Mouse (Mus musculus) MEL (cell line): ENCODE data around the gene Emg1. TPM values are rescaled to one million over a fixed set of nuclear protein-coding genes. Genes with fewer than 3 reads are reported as not detected.

Source experiments
- DNase-seq: peaks from one replicate; pipeline ENCODE4 v3.0.0; 2011; ENCODE audit warnings: low read depth, low spot score
- H3K27ac ChIP-seq: 2 replicates; pipeline ENCODE4 v1.5.1; 2012; ENCODE audit warnings: low read depth, mild to moderate bottlenecking, control low read depth, low read length, moderate library complexity; ENCODE audit not compliant: control insufficient read depth
- H3K27me3 ChIP-seq, 2 experiments: fragments of 150-350 bp in 1 of 2; sonication (generic) in 1 of 2; 2 replicates each; pipeline ENCODE4 v1.6.1; 2012; ENCODE audit warnings: low read length in 2 of 2, mild to moderate bottlenecking in 2 of 2, improper control_type of control experiment in 1 of 2, moderate library complexity in 1 of 2; ENCODE audit not compliant: insufficient read depth in 2 of 2, control insufficient read depth in 1 of 2
- H3K36me3 ChIP-seq, 2 experiments: 2 replicates each; pipeline ENCODE4 v1.6.1; 2012 to 2014; ENCODE audit warnings: low read length in 2 of 2, improper control_type of control experiment in 1 of 2, inconsistent platforms in 1 of 2, mild to moderate bottlenecking in 1 of 2; ENCODE audit not compliant: insufficient read depth in 2 of 2, control insufficient read depth in 1 of 2
- H3K4me1 ChIP-seq, 2 experiments: fragments of 150-350 bp in 1 of 2; sonication (generic) in 1 of 2; 2 replicates each; pipeline ENCODE4 v1.6.1; 2012; ENCODE audit warnings: low read length in 2 of 2, improper control_type of control experiment in 1 of 2, mild to moderate bottlenecking in 1 of 2; ENCODE audit not compliant: insufficient read depth in 2 of 2, control insufficient read depth in 1 of 2
- H3K4me3 ChIP-seq, 2 experiments: fragments of 150-350 bp in 1 of 2; sonication (generic) in 1 of 2; 2 replicates each; pipeline ENCODE4 v1.5.1; 2012; ENCODE audit warnings: low read depth in 2 of 2, low read length in 2 of 2, mild to moderate bottlenecking in 2 of 2, moderate library complexity in 2 of 2, control low read depth in 1 of 2, improper control_type of control experiment in 1 of 2; ENCODE audit not compliant: control insufficient read depth in 1 of 2, insufficient read depth in 1 of 2
- H3K79me2 ChIP-seq: 2 replicates; pipeline ENCODE4 v1.6.1; 2012; ENCODE audit warnings: mild to moderate bottlenecking, low read length, moderate library complexity; ENCODE audit not compliant: control insufficient read depth, poor library complexity, insufficient read depth
- H3K9ac ChIP-seq: 2 replicates; pipeline ENCODE4 v1.6.1; 2012; ENCODE audit warnings: low read depth, mild to moderate bottlenecking, control low read depth, low read length, moderate library complexity; ENCODE audit not compliant: control insufficient read depth, poor library complexity, severe bottlenecking
- H3K9me3 ChIP-seq: fragments of 150-350 bp; sonication (generic); replicated peaks from 2 replicates; pipeline ENCODE4 v1.6.1; 2012; ENCODE audit warnings: mild to moderate bottlenecking, low read length, improper control_type of control experiment, moderate library complexity; ENCODE audit not compliant: insufficient read depth
- CTCF ChIP-seq, 3 experiments: IDR thresholded peaks in 2 of 3; conservative IDR thresholded peaks in 1 of 3; 2 replicates each; pipeline ENCODE4 v1.5.1; 2011 to 2012; ENCODE audit warnings: low read length in 3 of 3, low read depth in 2 of 3, mild to moderate bottlenecking in 2 of 3, improper control_type of control experiment in 1 of 3, inconsistent platforms in 1 of 3, mixed read lengths in 1 of 3, moderate library complexity in 1 of 3; ENCODE audit not compliant: control insufficient read depth in 1 of 3, insufficient read depth in 1 of 3, poor library complexity in 1 of 3, severe bottlenecking in 1 of 3
- ELF1 ChIP-seq: IDR thresholded peaks from 2 replicates; pipeline ENCODE4 v1.6.1; 2014; ENCODE audit warnings: low read depth, mild to moderate bottlenecking, inconsistent platforms, low read length, improper control_type of control experiment, moderate library complexity
- GATA1 ChIP-seq: IDR thresholded peaks from 2 replicates; pipeline ENCODE4 v1.6.1; 2011; ENCODE audit warnings: low read depth, low read length, improper control_type of control experiment
- KAT2A ChIP-seq: conservative IDR thresholded peaks from 2 replicates; pipeline ENCODE4 v1.6.1; 2012; ENCODE audit warnings: low read depth, low read length, improper control_type of control experiment, inconsistent platforms
- MEF2A ChIP-seq: IDR thresholded peaks from 2 replicates; pipeline ENCODE4 v1.6.1; 2014; ENCODE audit warnings: low read depth, mild to moderate bottlenecking, inconsistent platforms, low read length, improper control_type of control experiment; ENCODE audit not compliant: poor library complexity, insufficient replicate concordance, severe bottlenecking; ENCODE audit errors: extremely low read depth
- MXI1 ChIP-seq: IDR thresholded peaks from 2 replicates; pipeline ENCODE4 v1.6.1; 2011; ENCODE audit warnings: mild to moderate bottlenecking, low read depth, low read length, improper control_type of control experiment
- MYB ChIP-seq: IDR thresholded peaks from 2 replicates; pipeline ENCODE4 v1.6.1; 2011; ENCODE audit warnings: mild to moderate bottlenecking, low read depth, low read length, improper control_type of control experiment
- NRF1 ChIP-seq: IDR thresholded peaks from 2 replicates; pipeline ENCODE4 v1.6.1; 2014; ENCODE audit warnings: low read depth, mild to moderate bottlenecking, inconsistent platforms, low read length, improper control_type of control experiment, moderate library complexity; ENCODE audit not compliant: poor library complexity, insufficient read depth, severe bottlenecking
- POLR2A ChIP-seq, 2 experiments: IDR thresholded peaks; 2 replicates each; pipeline ENCODE4 v1.6.1; 2011 to 2012; ENCODE audit warnings: low read length in 2 of 2, mild to moderate bottlenecking in 2 of 2, control low read depth in 1 of 2, improper control_type of control experiment in 1 of 2, low read depth in 1 of 2, moderate library complexity in 1 of 2; ENCODE audit not compliant: control insufficient read depth in 1 of 2, insufficient read depth in 1 of 2, poor library complexity in 1 of 2
- POLR2AphosphoS2 ChIP-seq: IDR thresholded peaks from 2 replicates; pipeline ENCODE4 v1.6.1; 2011; ENCODE audit warnings: low read length, improper control_type of control experiment
- SIN3A ChIP-seq: IDR thresholded peaks from 2 replicates; pipeline ENCODE4 v1.6.1; 2012; ENCODE audit warnings: low read length, improper control_type of control experiment, inconsistent platforms
- SMC3 ChIP-seq: IDR thresholded peaks from 2 replicates; pipeline ENCODE4 v1.6.1; 2011; ENCODE audit warnings: low read depth, low read length, improper control_type of control experiment
- TBP ChIP-seq: IDR thresholded peaks from 2 replicates; pipeline ENCODE4 v1.8.0; 2011; ENCODE audit warnings: low read depth, low read length, improper control_type of control experiment
- TCF12 ChIP-seq: IDR thresholded peaks from 2 replicates; pipeline ENCODE4 v1.6.1; 2014; ENCODE audit warnings: low read depth, mild to moderate bottlenecking, inconsistent platforms, low read length, improper control_type of control experiment, moderate library complexity
- USF1 ChIP-seq: IDR thresholded peaks from 2 replicates; pipeline ENCODE4 v1.6.1; 2014; ENCODE audit warnings: low read depth, mild to moderate bottlenecking, inconsistent platforms, low read length, improper control_type of control experiment, moderate library complexity
- USF2 ChIP-seq, 2 experiments: IDR thresholded peaks; 2 replicates each; pipeline ENCODE4 v1.6.1; 2011 to 2012; ENCODE audit warnings: improper control_type of control experiment in 2 of 2, low read length in 2 of 2, borderline replicate concordance in 1 of 2, inconsistent platforms in 1 of 2, low read depth in 1 of 2, mild to moderate bottlenecking in 1 of 2; ENCODE audit not compliant: insufficient read depth in 1 of 2
- ZC3H11A ChIP-seq: IDR thresholded peaks from 2 replicates; pipeline ENCODE4 v1.6.1; 2012; ENCODE audit warnings: low read depth, mild to moderate bottlenecking, inconsistent platforms, low read length, improper control_type of control experiment
- ZMIZ1 ChIP-seq: IDR thresholded peaks from 2 replicates; pipeline ENCODE4 v1.6.1; 2012; ENCODE audit warnings: low read depth, mild to moderate bottlenecking, inconsistent platforms, low read length, improper control_type of control experiment, moderate library complexity
- polyA plus RNA-seq, 2 experiments: library from polyadenylated mRNA; stranded (reverse) in 1 of 2; unstranded in 1 of 2; fragments of >175 nt in 1 of 2; fragments of >200 nt in 1 of 2; gene quantifications; 2 replicates each; pipeline versions ENCODE4 v1.2.1 to v1.2.4; 2012; ENCODE audit warnings: low replicate concordance in 2 of 2, low read depth in 1 of 2; ENCODE audit not compliant: insufficient read length in 2 of 2, insufficient read depth in 1 of 2, missing spikeins in 1 of 2
- total RNA-seq: library from RNA; depleted of rRNA; stranded (reverse); fragments of 300-350 nt; gene quantifications from 2 replicates; pipeline ENCODE4 v1.2.3, GENCODE M21; 2012

Gene Emg1
- total and polyA plus RNA-seq, 3 experiments: 346 to 391 TPM; not detected in 1

GRCm38 (mm10) chr6:124706061-124706627 lies 5.8 kb downstream of the Emg1 start:
- Histone ChIP-seq H3K9me3 (no peaks in the 10 kb centered on the region), H3K27me3 (no peaks in the 10 kb centered on the region), H3K36me3 (peaks cover 12 to 36% of the 10 kb centered on the region in 2 experiments), H3K79me2 (peaks cover 45% of the 10 kb centered on the region), H3K27ac (no peak overlapping the region), H3K9ac (no peak overlapping the region), H3K4me1 (peaks cover 5 to 12% of the 10 kb centered on the region in 2 experiments; a peak in 3 of 4 replicates), H3K4me3 (no peak overlapping the region)
- TF ChIP-seq POLR2A (IDR thresholded peaks at IDR 0.05; ENCODE audit: control insufficient read depth in 1 of 2, insufficient read depth in 1 of 2, low read depth in 1 of 2, low read length in 2 of 2, poor library complexity in 1 of 2) (no peak), NRF1 (no peak), KAT2A (no peak), TCF12 (no peak), CTCF (IDR thresholded peaks at IDR 0.05 in 2 of 3, conservative IDR thresholded peaks at IDR 0.05 in 1 of 3; ENCODE audit: control insufficient read depth in 1 of 3, insufficient read depth in 1 of 3, low read depth in 2 of 3, low read length in 3 of 3, poor library complexity in 1 of 3, severe bottlenecking in 1 of 3) (no peak), ELF1 (no peak), MEF2A (no peak), TBP (no peak), SIN3A (no peak), SMC3 (0 out of 2 replicates have a peak, but pooled peaks have one; percentile 3), POLR2AphosphoS2 (0 out of 2 replicates have a peak, but pooled peaks have one; percentile 31), GATA1 (no peak), ZC3H11A (no peak), MYB (no peak), MXI1 (no peak), USF1 (no peak)
- no peak for DNase-seq

- Histone ChIP-seq H3K4me3 (no peak overlapping the region), H3K79me2 (peaks cover 30% of the 10 kb centered on the region), H3K36me3 (peaks cover 12 to 24% of the 10 kb centered on the region in 2 experiments), H3K27ac (no peak overlapping the region), H3K9me3 (no peaks in the 10 kb centered on the region), H3K27me3 (no peaks in the 10 kb centered on the region), H3K4me1 (peaks cover 2 to 5% of the 10 kb centered on the region in 2 experiments; a peak in 3 of 4 replicates), H3K9ac (no peak overlapping the region)
- no peak for DNase-seq
- TF ChIP-seq ZC3H11A: no peak
- no peak for TF ChIP-seq USF2 (IDR thresholded peaks at IDR 0.05; ENCODE audit: borderline replicate concordance in 1 of 2, insufficient read depth in 1 of 2, low read depth in 1 of 2, low read length in 2 of 2)
- peak; percentile 19 for TF ChIP-seq SMC3
- peak; percentile 56; the same call in 1 of the 2 replicates for TF ChIP-seq GATA1
- TF ChIP-seq ZMIZ1: peak; percentile 76; the same call in 1 of the 2 replicates
- 0 out of 2 replicates have a peak, but pooled peaks have one; percentile 27 for TF ChIP-seq ELF1
- TF ChIP-seq POLR2AphosphoS2: peak; percentile 85
These were observed 7.6 kb downstream of the Emg1 start for GRCm38 (mm10) chr6:124704417-124704816.
